Mouse (Mus musculus): ENCODE data around the gene Ubap1. TPM values are rescaled to one million over a fixed set of nuclear protein-coding genes. Genes with fewer than 3 reads are reported as not detected.

Gene Ubap1
- total RNA-seq, 2 experiments from 2014 or later, result 41.6 to 42.7 TPM

GRCm38 (mm10) chr4:41399904-41400303 lies 51.1 kb downstream of the Ubap1 start:
- DNase-seq (ENCODE audit: extremely low spot score in 1 of 2, low spot score in 2 of 2), result no peak
- intact Hi-C loops (cut with DNase I), result no loop called here

GRCm38 (mm10) chr4:41401167-41401566 lies 52.4 kb downstream of the Ubap1 start:
- DNase-seq (ENCODE audit: extremely low spot score in 1 of 2, low spot score in 2 of 2), result no peak
- intact Hi-C loops (cut with DNase I), result no loop called here

- DNase-seq (ENCODE audit: extremely low spot score in 1 of 2, low spot score in 2 of 2), result no peak
- intact Hi-C loops (cut with DNase I), result no loop called here
Measured at GRCm38 (mm10) chr4:41401573-41401972, 52.8 kb downstream of the Ubap1 start.

- intact Hi-C loops (cut with DNase I), result no loop called here
- no peak for DNase-seq (ENCODE audit: extremely low spot score in 1 of 2, low spot score in 2 of 2)
Measured at GRCm38 (mm10) chr4:41406597-41406996, 57.8 kb downstream of the Ubap1 start.

GRCm38 (mm10) chr4:41407353-41407752 lies 58.6 kb downstream of the Ubap1 start:
- intact Hi-C loops (cut with DNase I), result no loop called here
- DNase-seq (ENCODE audit: extremely low spot score in 1 of 2, low spot score in 2 of 2), result no peak

GRCm38 (mm10) chr4:41409341-41409740 lies 60.5 kb downstream of the Ubap1 start:
- intact Hi-C loops (cut with DNase I), result no loop called here
- no peak for DNase-seq (ENCODE audit: extremely low spot score in 1 of 2, low spot score in 2 of 2)

DNA sequence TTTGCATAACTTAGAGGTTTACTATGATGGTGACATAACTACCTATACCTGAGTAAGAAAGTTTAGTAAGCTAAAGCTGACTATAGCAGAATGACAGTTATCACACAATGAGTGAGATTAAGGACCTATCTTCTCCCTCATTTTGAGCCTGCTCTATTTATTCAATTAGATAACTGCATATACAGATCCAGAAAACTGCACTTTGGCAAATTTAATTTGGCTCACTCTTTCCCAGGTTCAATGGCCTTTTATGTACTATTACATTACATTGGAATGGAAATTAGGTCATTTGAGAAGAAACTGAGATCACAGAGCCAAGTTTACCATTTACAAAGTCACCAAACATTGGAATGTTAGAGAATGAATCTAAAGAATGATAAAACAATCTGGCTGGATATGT lies 68.2 kb downstream of the Ubap1 start:
- no peak for DNase-seq (ENCODE audit: extremely low spot score in 1 of 2, low spot score in 2 of 2)
- intact Hi-C loops (cut with DNase I), result no loop called here

GRCm38 (mm10) chr4:41438931-41439330 lies 90.1 kb downstream of the Ubap1 start:
- intact Hi-C loops (cut with DNase I), result no loop called here
- DNase-seq (ENCODE audit: extremely low spot score in 1 of 2, low spot score in 2 of 2), result no peak

Other genes with a start within 250 kb of the Ubap1 start
- gene Nol6, start 224.5 kb upstream of the Ubap1 start, total RNA-seq (2021), result 10 to 100 TPM; 83.6 to 88.4 TPM
- 10 to 100 TPM; 91.3 to 93.6 TPM for gene Ube2r2, start 213.3 kb upstream of the Ubap1 start, total RNA-seq (2021)
- 10 to 100 TPM; 54.4 to 58.1 TPM for gene Ubap2, start 73.9 kb upstream of the Ubap1 start, total RNA-seq (2021)
- 10 to 100 TPM; 55.2 to 55.6 TPM for gene Dcaf12, start 34.1 kb upstream of the Ubap1 start, total RNA-seq (2021)
- gene Kif24, start 115.9 kb downstream of the Ubap1 start, total RNA-seq (2021), result 1 to 10 TPM; 1.5 to 1.6 TPM
- gene Nudt2, start 116.2 kb downstream of the Ubap1 start, total RNA-seq (2021), result 10 to 100 TPM; 32.8 to 34.8 TPM
- gene AI464131, start 154.1 kb downstream of the Ubap1 start, total RNA-seq (2021), result 10 to 100 TPM; 33.6 to 37.4 TPM
- gene 1110017D15Rik, start 168.3 kb downstream of the Ubap1 start, total RNA-seq (2021), result 10 to 100 TPM in 1 of 2 experiments, 1 to 10 TPM in 1; 8.3 to 11.4 TPM
- 100 to 1,000 TPM; 199 to 201 TPM for gene Fam219a, start 220.5 kb downstream of the Ubap1 start, total RNA-seq (2021)
- 1 to 10 TPM; 4.2 to 5.4 TPM for gene Dnaic1, start 220.8 kb downstream of the Ubap1 start, total RNA-seq (2021)

Measured in left cerebral cortex, postnatal 10 days (tissue).